Mouse (Mus musculus) heart, postnatal 25 days (tissue): ENCODE results near the gene B4galt4. TPM values are rescaled to one million over a fixed set of nuclear protein-coding genes. Genes with fewer than 3 reads are reported as not detected.
"Not testable (repeated sequence)": the region's sequence is repeated elsewhere in the genome, so short reads cannot be mapped to it uniquely, and the experiment has no call there.

Experiments
- DNase-seq: peaks from one replicate; pipeline ENCODE4 v3.0.0; 2022; ENCODE audit warnings: low spot score
- intact Hi-C: fragments of 180-260 bp; cut with DNase I; formaldehyde crosslinking; loops from one replicate; pipeline ENCODE4 v1.15.1; 2025
- total RNA-seq, 2 experiments: library from RNA; stranded (reverse); gene quantifications; 2 replicates each; pipeline ENCODE4 v1.2.3; 2021

The B4galt4 gene
- total RNA-seq, 2 experiments from 2014 or later, result 9.2 to 11.0 TPM

DNA sequence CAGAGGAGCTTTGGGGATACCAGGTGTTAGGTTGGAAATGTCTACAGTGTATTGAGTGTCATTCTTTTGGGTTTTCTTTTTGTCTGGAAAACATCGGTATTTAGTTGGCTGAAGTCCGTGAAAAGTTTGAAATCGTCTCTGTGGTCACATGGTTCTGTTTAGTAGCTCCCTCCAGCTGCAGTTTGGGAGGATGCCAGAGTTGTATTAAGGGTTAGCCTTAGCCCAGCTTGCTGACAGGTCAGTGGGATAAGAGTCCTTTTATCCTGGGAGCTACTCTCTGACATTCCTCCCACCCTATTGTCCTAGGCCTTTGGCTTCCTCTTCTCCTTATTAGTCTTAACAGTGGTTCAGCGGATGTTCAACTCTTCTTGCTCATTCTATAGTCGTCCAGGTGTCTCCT, 19.9 kb downstream of the B4galt4 start:
- intact Hi-C loops, result loop anchor here (5.0 kb wide), 1 partner anchor 50 kb away; no protein-coding TSS in a partner anchor
- no peak for DNase-seq

DNA sequence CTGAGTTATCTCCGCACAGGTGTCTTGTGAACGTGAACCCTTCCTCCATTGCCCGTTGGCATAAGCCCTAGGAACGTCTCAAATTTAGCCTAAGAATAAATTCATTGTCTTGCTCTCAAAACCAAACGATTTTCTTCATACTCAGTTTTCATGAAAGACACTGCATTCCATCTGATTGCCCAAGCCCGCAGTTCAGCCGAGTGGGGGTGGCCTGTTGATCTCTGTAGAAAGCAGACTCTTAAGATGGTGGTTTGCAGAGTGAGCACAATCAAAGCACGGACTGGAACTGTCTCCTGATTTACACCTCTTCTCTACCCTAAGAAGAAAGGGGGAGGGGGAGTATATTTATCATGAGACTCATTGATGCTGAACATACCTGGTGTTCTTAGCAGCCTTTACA, 20.3 kb downstream of the B4galt4 start:
- intact Hi-C loops, result loop anchor here (5.0 kb wide), 1 partner anchor 50 kb away; no protein-coding TSS in a partner anchor
- DNase-seq, result no peak

GRCm38 (mm10) chr16:38763508-38763907, 21.4 kb downstream of the B4galt4 start:
- intact Hi-C loops, result loop anchor here (5.0 kb wide), 1 partner anchor 49 kb away; no protein-coding TSS in a partner anchor
- DNase-seq, result no peak

- intact Hi-C loops, result no loop called here
- DNase-seq, result no peak
Observed at GRCm38 (mm10) chr16:38766671-38767070, 24.6 kb downstream of the B4galt4 start.

GRCm38 (mm10) chr16:38767761-38768160, 25.7 kb downstream of the B4galt4 start:
- no peak for DNase-seq
- intact Hi-C loops, result no loop called here

GRCm38 (mm10) chr16:38768386-38768785, 26.3 kb downstream of the B4galt4 start:
- no peak for DNase-seq
- intact Hi-C loops, result no loop called here

DNA sequence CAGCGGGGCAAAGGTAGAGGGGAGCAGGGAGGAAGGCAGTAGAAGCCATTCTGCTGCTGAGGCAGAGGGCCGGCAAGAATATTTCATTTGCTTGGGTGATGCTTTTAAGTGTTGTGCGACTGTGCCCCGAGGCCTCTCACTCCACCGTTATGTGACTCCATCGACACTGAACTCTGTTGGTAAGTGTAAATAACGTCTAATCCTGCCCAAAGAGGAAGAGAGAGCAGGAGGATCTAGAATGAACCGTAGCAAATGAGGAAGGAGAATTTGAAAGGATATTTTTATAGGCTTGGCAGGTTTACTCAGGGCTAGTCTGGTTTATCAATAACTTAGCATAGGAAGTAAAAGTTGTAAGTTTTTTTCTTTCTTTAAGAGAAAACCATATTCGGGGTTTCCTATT, 27.5 kb downstream of the B4galt4 start:
- intact Hi-C loops, result no loop called here
- no peak for DNase-seq

- intact Hi-C loops, result no loop called here
- no peak for DNase-seq
Observed at GRCm38 (mm10) chr16:38771145-38771544, 29.1 kb downstream of the B4galt4 start.

- no peak for DNase-seq
- intact Hi-C loops, result no loop called here
Observed at GRCm38 (mm10) chr16:38772906-38773496, 30.9 kb downstream of the B4galt4 start.

DNA sequence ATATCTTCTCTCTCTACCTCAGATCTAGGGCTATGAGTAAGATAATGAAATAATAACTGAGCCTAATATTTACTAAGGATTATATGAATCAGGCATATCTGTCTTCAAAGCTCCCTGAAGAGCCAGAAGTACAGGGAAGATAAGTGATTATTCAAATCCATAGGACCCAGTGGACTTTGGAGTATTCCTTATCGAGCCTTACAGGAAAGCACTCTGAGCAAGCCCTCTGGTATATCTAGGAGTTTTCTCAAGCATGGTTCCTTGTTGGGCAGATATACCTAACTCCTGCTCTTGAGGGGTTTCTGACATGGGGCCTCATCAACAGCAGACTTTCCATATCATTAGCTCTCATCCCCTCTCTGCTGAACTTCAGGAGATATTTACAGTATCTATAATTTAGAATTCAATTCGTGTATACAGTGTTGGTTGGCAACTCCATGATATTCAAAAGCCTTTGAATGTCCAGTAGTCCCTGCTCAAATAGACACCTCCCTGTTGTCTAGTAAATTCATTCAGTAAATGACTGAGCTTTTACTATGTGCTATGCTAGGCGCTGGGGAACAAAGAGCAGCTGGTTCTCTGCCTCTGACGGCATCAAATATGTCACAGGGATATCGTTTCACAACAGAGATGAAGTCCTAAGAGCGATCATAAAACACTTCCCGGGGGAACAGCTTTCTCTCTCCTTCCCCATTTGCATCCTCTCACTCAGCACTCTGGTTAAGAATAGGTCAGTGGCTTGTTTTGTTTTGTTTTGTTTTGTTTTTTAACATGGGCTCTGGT, 33.1 kb downstream of the B4galt4 start:
- no peak for DNase-seq
- intact Hi-C loops, result no loop called here

GRCm38 (mm10) chr16:38776342-38776741, 34.3 kb downstream of the B4galt4 start:
- DNase-seq, result no peak
- intact Hi-C loops, result no loop called here

DNA sequence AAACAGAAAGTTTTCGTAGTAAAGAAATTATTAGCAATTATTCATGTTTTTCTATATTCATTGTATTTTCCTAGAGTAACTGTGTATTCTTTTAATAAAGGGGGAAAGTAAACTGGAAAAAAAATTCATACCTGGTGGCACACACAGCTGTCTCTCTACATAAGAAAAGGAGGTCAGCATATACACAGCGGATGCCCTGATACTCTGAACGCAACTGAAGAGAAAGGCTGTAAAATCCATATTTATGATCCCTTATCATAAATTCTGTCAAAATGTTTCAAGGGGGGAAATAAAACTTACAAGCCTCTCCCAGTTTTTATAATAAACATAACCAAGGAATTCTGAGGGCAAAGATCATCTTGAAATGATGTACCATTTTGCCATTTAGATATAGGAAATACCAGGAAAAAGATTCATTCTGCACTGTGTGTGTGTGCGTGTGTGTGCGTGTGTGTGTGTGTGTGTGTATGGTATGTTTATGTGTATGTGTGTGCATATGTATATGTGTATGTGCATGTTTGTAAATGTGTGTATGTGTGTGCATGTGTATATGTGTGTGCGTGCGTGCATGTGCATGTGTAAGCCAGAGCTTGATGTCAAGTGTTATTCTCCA, 39.0 kb downstream of the B4galt4 start:
- intact Hi-C loops, result no loop called here
- no peak for DNase-seq

DNA sequence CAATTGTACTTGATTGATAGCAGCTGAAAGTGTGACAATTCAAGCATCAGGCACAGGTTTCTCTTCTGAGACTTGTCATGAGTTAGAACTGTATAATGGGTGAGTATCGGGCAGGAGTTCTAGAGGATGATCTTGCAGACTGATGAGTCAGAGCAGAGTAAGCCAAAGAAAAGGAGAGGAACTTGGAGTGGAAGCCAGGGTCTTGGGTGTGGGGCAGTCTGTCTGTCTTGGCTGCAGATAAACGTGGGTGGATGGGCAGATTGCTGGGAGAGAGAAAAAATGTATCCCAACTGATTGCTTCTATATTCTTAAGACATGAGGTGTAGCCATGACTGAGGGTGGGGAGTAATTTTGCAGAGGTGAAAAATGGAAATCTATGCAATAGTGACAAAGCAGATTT, 39.9 kb downstream of the B4galt4 start:
- intact Hi-C loops, result no loop called here
- DNase-seq, result no peak

DNA sequence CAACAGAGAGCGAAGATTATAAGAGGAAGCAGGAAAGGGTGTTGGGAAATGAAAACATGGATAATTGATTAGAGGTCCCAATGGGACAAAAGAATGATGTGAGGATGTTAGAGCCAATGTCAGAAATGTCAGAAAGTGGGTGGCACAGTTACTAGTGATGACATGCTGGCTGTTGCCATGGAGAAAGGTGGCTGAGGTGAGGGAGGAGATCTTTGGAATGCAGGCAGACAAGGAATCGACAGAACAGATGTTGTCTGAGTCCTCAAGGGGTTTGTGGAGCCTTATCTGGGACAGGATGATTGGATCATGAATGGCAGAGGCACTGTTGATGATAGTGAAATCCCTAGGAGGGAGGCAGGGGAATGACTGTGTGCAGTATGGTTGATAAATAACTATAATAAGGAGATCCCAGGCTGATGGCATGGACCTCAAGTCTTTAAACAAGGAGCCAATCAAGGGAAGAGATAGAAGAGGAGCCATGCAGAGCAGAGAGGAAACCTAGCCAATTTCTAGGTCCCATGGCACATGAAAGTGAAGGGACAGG, 40.5 kb downstream of the B4galt4 start:
- intact Hi-C loops, result no loop called here
- DNase-seq, result no peak

GRCm38 (mm10) chr16:38785301-38785700, 43.2 kb downstream of the B4galt4 start:
- DNase-seq, result no peak
- intact Hi-C loops, result no loop called here

- intact Hi-C loops, result no loop called here
- DNase-seq, result no peak
Observed at GRCm38 (mm10) chr16:38789016-38789415, 47.0 kb downstream of the B4galt4 start.

- intact Hi-C loops, result no loop called here
- no peak for DNase-seq
Observed at GRCm38 (mm10) chr16:38789966-38790365, 47.9 kb downstream of the B4galt4 start.

DNA sequence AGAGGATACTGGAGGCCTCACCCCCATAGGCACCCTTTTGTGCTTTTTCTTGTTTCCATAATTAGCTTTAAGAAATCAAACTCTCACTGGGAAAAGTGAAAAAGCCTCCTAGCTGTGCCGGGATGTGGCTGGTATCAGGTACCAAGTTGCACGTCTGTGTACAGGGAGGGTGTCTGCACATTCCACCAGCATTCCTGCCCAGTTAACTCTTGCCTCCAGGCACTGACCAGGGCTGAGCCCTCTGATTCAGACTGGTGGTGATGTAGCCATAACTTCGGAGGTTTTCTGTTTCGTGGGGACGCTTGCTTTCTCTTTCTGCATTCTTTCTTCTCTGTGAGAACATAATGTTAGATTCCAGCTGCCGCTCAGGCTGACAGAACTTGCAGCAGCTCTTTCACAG, 51.1 kb downstream of the B4galt4 start:
- intact Hi-C loops, result no loop called here
- DNase-seq, result no peak

DNA sequence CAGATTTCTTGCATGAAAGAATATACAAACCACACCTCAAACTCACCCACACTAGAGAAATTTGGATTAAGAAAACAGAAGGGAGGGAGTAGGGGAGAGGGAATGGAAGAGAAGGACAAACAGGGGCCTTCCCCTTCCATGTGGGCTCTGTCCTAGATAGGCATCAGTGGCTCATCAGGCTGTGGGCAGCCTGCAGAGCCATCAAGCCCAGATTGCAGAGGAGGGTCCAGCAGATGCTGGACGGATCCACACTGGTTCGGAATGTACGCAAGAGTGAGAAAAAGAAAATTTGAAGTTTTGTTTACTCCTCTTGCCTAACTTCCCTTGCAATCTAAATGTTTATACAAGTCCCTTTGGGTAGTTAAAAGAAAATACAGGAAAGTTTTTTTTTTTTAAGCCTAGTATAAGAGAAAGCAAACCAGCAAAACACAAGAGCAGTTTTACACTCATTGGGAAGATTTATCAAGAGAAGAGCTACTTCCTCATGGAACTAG, 56.9 kb downstream of the B4galt4 start:
- intact Hi-C loops, result no loop called here
- no peak for DNase-seq

DNA sequence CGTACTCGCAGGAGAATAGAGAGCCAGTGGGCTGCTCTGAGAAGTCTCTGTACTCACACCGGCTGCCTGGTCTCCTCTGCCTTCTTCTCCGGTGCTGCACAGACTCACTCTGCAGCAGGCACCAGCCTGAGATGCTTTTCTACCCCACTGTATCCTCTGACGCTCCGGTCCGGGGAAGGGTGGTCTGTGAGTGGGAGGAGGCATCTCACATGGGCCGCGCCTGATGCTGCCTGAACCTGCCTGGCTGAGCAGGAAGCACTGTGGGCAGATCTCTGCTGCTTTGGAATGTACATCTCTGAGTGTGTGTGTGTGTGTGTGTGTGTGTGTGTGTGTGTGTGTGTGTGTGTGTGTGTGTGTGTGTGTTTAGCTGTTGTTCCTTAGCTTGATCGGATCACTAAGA, 58.0 kb downstream of the B4galt4 start, which contains the start of gene Upk1b:
Gene Upk1b (minus strand): TSS at position 238 of the 400 bp plus-strand sequence.
- DNase-seq, result no peak
- intact Hi-C loops, result no loop called here

- DNase-seq, intact Hi-C loops: not testable (repeated sequence)
Observed at GRCm38 (mm10) chr16:38807796-38808195, 65.7 kb downstream of the B4galt4 start.
